Mouse (Mus musculus) neural tube, embryonic 12.5 days (tissue): ENCODE measurements around the gene Nek10. TPM values are rescaled to one million over a fixed set of nuclear protein-coding genes. Genes with fewer than 3 reads are reported as not detected.
A peak's percentile ranks its signal among the peaks of the same experiment; 100 is the strongest.

ENCODE experiments used
- ATAC-seq: fragments of 200-750 bp; cut with Nextera tagmentation; 2 replicates; pipeline ENCODE4 v1.8.0; 2017; ENCODE audit warnings: low read depth, mild to moderate bottlenecking, moderate TSS enrichment, moderate library complexity; ENCODE audit not compliant: low FRiP score
- H3K27ac ChIP-seq: fragments of 300-500 bp; sonication (generic); 2 replicates; pipeline ENCODE4 v1.5.1; 2016
- H3K27me3 ChIP-seq: fragments of 300-500 bp; sonication (generic); replicated peaks from 2 replicates; pipeline ENCODE4 v1.6.1; 2016; ENCODE audit warnings: mild to moderate bottlenecking
- H3K36me3 ChIP-seq: fragments of 300-500 bp; sonication (generic); 2 replicates; pipeline ENCODE4 v1.6.1; 2016; ENCODE audit warnings: mild to moderate bottlenecking
- H3K4me1 ChIP-seq: fragments of 300-500 bp; sonication (generic); 2 replicates; pipeline ENCODE4 v1.6.1; 2016
- H3K4me2 ChIP-seq: fragments of 300-500 bp; sonication (generic); replicated peaks from 2 replicates; pipeline ENCODE4 v1.6.1; 2016; ENCODE audit warnings: mild to moderate bottlenecking
- H3K4me3 ChIP-seq: fragments of 300-500 bp; sonication (generic); 2 replicates; pipeline ENCODE4 v1.5.1; 2016
- H3K9ac ChIP-seq: fragments of 300-500 bp; sonication (generic); 2 replicates; pipeline ENCODE4 v1.6.1; 2016; ENCODE audit warnings: mild to moderate bottlenecking
- H3K9me3 ChIP-seq: fragments of 300-500 bp; sonication (generic); 2 replicates; pipeline ENCODE4 v1.6.1; 2016; ENCODE audit warnings: mild to moderate bottlenecking
- WGBS: fragments of 180-500 bp; shearing (Covaris S2); methylation state at CpG from one replicate; pipeline ENCODE4 v1.1.7; 2016; 5-methylcytosine and 5-hydroxymethylcytosine counted together
- polyA plus RNA-seq: library from polyadenylated mRNA; unstranded; fragments of >200 nt; fragmentation: Nextera tagmentation; extraction: Ambion mirVana; gene quantifications from 2 replicates; pipeline ENCODE4 v1.2.1, GENCODE M21; 2016

Gene Nek10
- polyA plus RNA-seq, 1 experiment from 2014 or later = not detected

- Histone ChIP-seq H3K4me1 (no peaks in the 10 kb centered on the region), H3K4me3 (no peak overlapping the region), H3K4me2 (no peak overlapping the region), H3K27ac (no peak overlapping the region), H3K9me3 (no peaks in the 10 kb centered on the region), H3K9ac (no peak overlapping the region), H3K27me3 (no peaks in the 10 kb centered on the region), H3K36me3 (no peaks in the 10 kb centered on the region)
- 84% methylated on average over 2 of the region's 2 CpGs for WGBS
- ATAC-seq = no peak
Measured at GRCm38 (mm10) chr14:14834266-14834665, 31.1 kb downstream of the Nek10 start.

GRCm38 (mm10) chr14:14837627-14838026 lies 34.4 kb downstream of the Nek10 start:
- ATAC-seq = no peak

GRCm38 (mm10) chr14:14838109-14838508 lies 34.9 kb downstream of the Nek10 start:
- Histone ChIP-seq H3K27ac (no peak overlapping the region), H3K36me3 (no peaks in the 10 kb centered on the region), H3K9ac (no peak overlapping the region), H3K4me2 (no peak overlapping the region), H3K9me3 (no peaks in the 10 kb centered on the region), H3K4me3 (no peak overlapping the region), H3K27me3 (no peaks in the 10 kb centered on the region), H3K4me1 (no peaks in the 10 kb centered on the region)
- no peak for ATAC-seq
- WGBS = 68% methylated on average over 1 of the region's 1 CpGs

More at GRCm38 (mm10) chr14:14837627-14838026, 34.4 kb downstream of the Nek10 start:
- Histone ChIP-seq H3K36me3 (no peaks in the 10 kb centered on the region), H3K9ac (no peak overlapping the region), H3K27me3 (no peaks in the 10 kb centered on the region), H3K27ac (no peak overlapping the region), H3K9me3 (no peaks in the 10 kb centered on the region), H3K4me2 (no peak overlapping the region), H3K4me3 (no peak overlapping the region), H3K4me1 (no peaks in the 10 kb centered on the region)
- WGBS = 79% methylated on average over 4 of the region's 4 CpGs

GRCm38 (mm10) chr14:14842734-14843530 lies 39.7 kb downstream of the Nek10 start:
- H3K9me3 ChIP-seq = no peaks in the 10 kb centered on the region
- no peak for ATAC-seq
- WGBS = 82% methylated on average over 8 of the region's 8 CpGs
- H3K4me3 ChIP-seq = no peak overlapping the region
- H3K9ac ChIP-seq = no peak overlapping the region
- H3K36me3 ChIP-seq = no peaks in the 10 kb centered on the region
- no peak overlapping the region for H3K27ac ChIP-seq
- H3K4me1 ChIP-seq = no peaks in the 10 kb centered on the region
- H3K27me3 ChIP-seq = no peaks in the 10 kb centered on the region
- no peak overlapping the region for H3K4me2 ChIP-seq

- no peak overlapping the region for H3K4me2 ChIP-seq
- H3K9me3 ChIP-seq = no peaks in the 10 kb centered on the region
- no peak overlapping the region for H3K4me3 ChIP-seq
- no peak overlapping the region for H3K27ac ChIP-seq
- no peak overlapping the region for H3K9ac ChIP-seq
- H3K27me3 ChIP-seq = no peaks in the 10 kb centered on the region
- no peaks in the 10 kb centered on the region for H3K36me3 ChIP-seq
- ATAC-seq = no peak
- 29% methylated on average over 3 of the region's 3 CpGs for whole genome bisulfite sequencing
- no peaks in the 10 kb centered on the region for H3K4me1 ChIP-seq
Measured at GRCm38 (mm10) chr14:14852838-14853237, 49.6 kb downstream of the Nek10 start.

GRCm38 (mm10) chr14:14860331-14860730 lies 57.1 kb downstream of the Nek10 start:
- Histone ChIP-seq H3K36me3 (no peaks in the 10 kb centered on the region), H3K27ac (no peak overlapping the region), H3K27me3 (no peaks in the 10 kb centered on the region), H3K4me3 (no peak overlapping the region), H3K9me3 (no peaks in the 10 kb centered on the region), H3K4me1 (no peaks in the 10 kb centered on the region; the same call in 1 of the 2 replicates), H3K4me2 (no peak overlapping the region), H3K9ac (no peak overlapping the region)
- 37% methylated on average over 3 of the region's 3 CpGs for WGBS
- ATAC-seq = no peak

GRCm38 (mm10) chr14:14863690-14864356 lies 60.6 kb downstream of the Nek10 start:
- 25% methylated on average over 7 of the region's 7 CpGs for WGBS
- Histone ChIP-seq H3K4me1 (no peaks in the 10 kb centered on the region; the same call in 1 of the 2 replicates), H3K4me3 (no peak overlapping the region), H3K4me2 (no peak overlapping the region), H3K27ac (no peak overlapping the region), H3K9me3 (no peaks in the 10 kb centered on the region), H3K9ac (no peak overlapping the region), H3K36me3 (no peaks in the 10 kb centered on the region), H3K27me3 (no peaks in the 10 kb centered on the region)
- peak; percentile 83 for ATAC-seq

- Histone ChIP-seq H3K27me3 (no peaks in the 10 kb centered on the region), H3K9ac (no peak overlapping the region), H3K4me2 (no peak overlapping the region), H3K36me3 (no peaks in the 10 kb centered on the region), H3K4me3 (no peak overlapping the region), H3K4me1 (no peaks in the 10 kb centered on the region), H3K9me3 (no peaks in the 10 kb centered on the region), H3K27ac (no peak overlapping the region)
- ATAC-seq = no peak
- 86% methylated on average over 2 of the region's 2 CpGs for WGBS
Measured at GRCm38 (mm10) chr14:14869239-14869638, 66.0 kb downstream of the Nek10 start.

- ATAC-seq = no peak
- Histone ChIP-seq H3K27ac (no peak overlapping the region), H3K9me3 (no peaks in the 10 kb centered on the region), H3K4me3 (no peak overlapping the region), H3K27me3 (no peaks in the 10 kb centered on the region), H3K4me2 (no peak overlapping the region), H3K36me3 (no peaks in the 10 kb centered on the region), H3K9ac (no peak overlapping the region), H3K4me1 (no peaks in the 10 kb centered on the region)
- 86% methylated on average over 2 of the region's 2 CpGs for WGBS
Measured at GRCm38 (mm10) chr14:14870059-14870458, 66.8 kb downstream of the Nek10 start.

GRCm38 (mm10) chr14:14870463-14870862 lies 67.2 kb downstream of the Nek10 start:
- ATAC-seq = no peak
- Histone ChIP-seq H3K4me1 (no peaks in the 10 kb centered on the region), H3K4me2 (no peak overlapping the region), H3K9me3 (no peaks in the 10 kb centered on the region), H3K4me3 (no peak overlapping the region), H3K9ac (no peak overlapping the region), H3K27me3 (no peaks in the 10 kb centered on the region), H3K27ac (no peak overlapping the region), H3K36me3 (no peaks in the 10 kb centered on the region)
- WGBS = 77% methylated on average over 3 of the region's 3 CpGs

- Histone ChIP-seq H3K36me3 (no peaks in the 10 kb centered on the region), H3K4me1 (no peaks in the 10 kb centered on the region), H3K4me3 (no peak overlapping the region), H3K27me3 (no peaks in the 10 kb centered on the region), H3K9me3 (no peaks in the 10 kb centered on the region), H3K27ac (no peak overlapping the region), H3K4me2 (no peak overlapping the region), H3K9ac (no peak overlapping the region)
- ATAC-seq = no peak
- 95% methylated on average over 1 of the region's 1 CpGs for WGBS
Measured at GRCm38 (mm10) chr14:14871121-14871520, 67.9 kb downstream of the Nek10 start.

GRCm38 (mm10) chr14:14871700-14872099 lies 68.5 kb downstream of the Nek10 start:
- H3K9ac ChIP-seq = no peak overlapping the region
- ATAC-seq = no peak
- H3K4me3 ChIP-seq = no peak overlapping the region
- H3K9me3 ChIP-seq = no peaks in the 10 kb centered on the region
- WGBS = 79% methylated on average over 4 of the region's 4 CpGs
- H3K4me2 ChIP-seq = no peak overlapping the region
- H3K36me3 ChIP-seq = no peaks in the 10 kb centered on the region
- H3K27me3 ChIP-seq = no peaks in the 10 kb centered on the region
- no peaks in the 10 kb centered on the region for H3K4me1 ChIP-seq
- no peak overlapping the region for H3K27ac ChIP-seq
